Mouse (Mus musculus): Measurements from ENCODE around the gene Olfr872. TPM values are rescaled to one million over a fixed set of nuclear protein-coding genes. Genes with fewer than 3 reads are reported as not detected.

The Olfr872 gene
- polyA plus RNA-seq, 1 experiment from 2014 or later: not detected

DNA sequence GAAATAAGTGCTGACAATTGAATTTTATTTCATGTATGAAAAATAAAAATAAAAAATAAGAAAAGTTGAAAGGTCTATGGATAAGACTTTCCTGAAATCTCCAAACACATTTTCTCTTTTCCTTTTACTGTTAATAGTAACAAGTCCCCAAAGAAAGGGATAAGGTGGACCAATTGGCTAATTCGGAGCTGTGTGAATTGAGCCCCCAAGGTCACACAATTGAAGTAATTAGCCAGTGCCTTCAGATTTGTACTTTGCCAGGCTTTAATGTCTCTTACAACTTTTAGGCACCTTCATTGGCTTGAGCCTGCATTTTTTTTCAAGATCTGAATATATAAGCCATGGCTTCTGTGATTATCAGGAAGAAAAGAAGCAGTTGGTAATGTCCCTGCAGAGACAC is 61.3 kb downstream of the Olfr872 start, which contains the start of gene Olfr873:
Gene Olfr873, plus strand, starts transcription at position 301 of the 400 bp plus-strand sequence.
- no peak within 1 kb of the TSS for H3K4me2 ChIP-seq (ENCODE audit: low read length)
- no peak within 1 kb of the TSS for H3K27ac ChIP-seq (ENCODE audit: low read depth, low read length)
- ATAC-seq: no peak
- H3K9ac ChIP-seq (ENCODE audit: low read depth, low read length): no peak within 1 kb of the TSS
- no peaks in the 10 kb centered on the region for H3K36me3 ChIP-seq (ENCODE audit: control insufficient read depth, insufficient read depth, low read length)
- H3K4me1 ChIP-seq (ENCODE audit: control insufficient read depth, insufficient read depth, low read depth, low read length): no peaks in the 10 kb centered on the region
- 84% methylated on average over 1 of the region's 1 CpGs for WGBS
- no peak within 1 kb of the TSS for H3K4me3 ChIP-seq (ENCODE audit: low read length)
- H3K9me3 ChIP-seq (ENCODE audit: control insufficient read depth, low read length): no peaks in the 10 kb centered on the region
- H3K27me3 ChIP-seq (replicated peaks; ENCODE audit: control insufficient read depth, insufficient read depth, low read length): no peaks in the 10 kb centered on the region

Other genes with a start within 250 kb of the Olfr872 start
- gene Olfr866, start 209.1 kb upstream of the Olfr872 start, polyA plus RNA-seq (2015; fragmentation: Nextera tagmentation; extraction: Ambion mirVana): not detected in 2 replicates
- not detected in 2 replicates for gene Olfr867, start 179.6 kb upstream of the Olfr872 start, polyA plus RNA-seq (2015; fragmentation: Nextera tagmentation; extraction: Ambion mirVana)
- gene Olfr868, start 138.5 kb upstream of the Olfr872 start, polyA plus RNA-seq (2015; fragmentation: Nextera tagmentation; extraction: Ambion mirVana): not detected in 2 replicates
- gene Olfr869, start 108.1 kb upstream of the Olfr872 start, polyA plus RNA-seq (2015; fragmentation: Nextera tagmentation; extraction: Ambion mirVana): not detected in 2 replicates
- gene Olfr870, start 63.1 kb upstream of the Olfr872 start, polyA plus RNA-seq (2015; fragmentation: Nextera tagmentation; extraction: Ambion mirVana): not detected in 2 replicates
- not detected in 2 replicates for gene Olfr871, start 24.9 kb upstream of the Olfr872 start, polyA plus RNA-seq (2015; fragmentation: Nextera tagmentation; extraction: Ambion mirVana)
- not detected in 2 replicates for gene Olfr39, start 45.2 kb downstream of the Olfr872 start, polyA plus RNA-seq (2015; fragmentation: Nextera tagmentation; extraction: Ambion mirVana)
- gene Olfr873, start 61.4 kb downstream of the Olfr872 start, polyA plus RNA-seq (2015; fragmentation: Nextera tagmentation; extraction: Ambion mirVana): not detected in 2 replicates
- 0.09 TPM in 1 of 2 replicates, not detected in the other for gene Olfr18, start 99.0 kb downstream of the Olfr872 start, polyA plus RNA-seq (2015; fragmentation: Nextera tagmentation; extraction: Ambion mirVana)
- 34.5 and 37.4 TPM in 2 replicates for gene Zfp560, start 148.1 kb downstream of the Olfr872 start, polyA plus RNA-seq (2015; fragmentation: Nextera tagmentation; extraction: Ambion mirVana)
- 12.3 and 13.8 TPM in 2 replicates for gene Zfp26, start 223.0 kb downstream of the Olfr872 start, polyA plus RNA-seq (2015; fragmentation: Nextera tagmentation; extraction: Ambion mirVana)